Mouse (Mus musculus) limb, embryonic 13.5 days (tissue): Measurements from ENCODE around the gene Isg20l2. TPM values are rescaled to one million over a fixed set of nuclear protein-coding genes. Genes with fewer than 3 reads are reported as not detected.

Experiments used
- ATAC-seq: fragments of 200-750 bp; cut with Nextera tagmentation; 2 replicates; pipeline ENCODE4 v1.8.0; 2017; ENCODE audit warnings: low read depth, moderate number of reproducible peaks, moderate TSS enrichment; ENCODE audit not compliant: low FRiP score
- H3K27ac ChIP-seq: fragments of 300-500 bp; sonication (generic); 2 replicates; pipeline ENCODE4 v1.5.1; 2015; ENCODE audit warnings: inconsistent platforms, mild to moderate bottlenecking, moderate library complexity
- H3K27me3 ChIP-seq: fragments of 300-500 bp; sonication (generic); 2 replicates; pipeline ENCODE4 v1.6.1; 2015; ENCODE audit warnings: mild to moderate bottlenecking, inconsistent platforms
- H3K36me3 ChIP-seq: fragments of 300-500 bp; sonication (generic); 2 replicates; pipeline ENCODE4 v1.6.1; 2015; ENCODE audit warnings: inconsistent platforms, mild to moderate bottlenecking, moderate library complexity
- H3K4me1 ChIP-seq: fragments of 300-500 bp; sonication (generic); 2 replicates; pipeline ENCODE4 v1.6.1; 2015; ENCODE audit warnings: inconsistent platforms
- H3K4me2 ChIP-seq: fragments of 300-500 bp; sonication (generic); replicated peaks from 2 replicates; pipeline ENCODE4 v1.6.1; 2015; ENCODE audit warnings: inconsistent platforms, mild to moderate bottlenecking, moderate library complexity
- H3K4me3 ChIP-seq: fragments of 300-500 bp; sonication (generic); 2 replicates; pipeline ENCODE4 v1.5.1; 2015; ENCODE audit warnings: moderate library complexity, mild to moderate bottlenecking, inconsistent platforms
- H3K9ac ChIP-seq: fragments of 300-500 bp; sonication (generic); 2 replicates; pipeline ENCODE4 v1.6.1; 2015; ENCODE audit warnings: mild to moderate bottlenecking, inconsistent platforms
- H3K9me3 ChIP-seq: fragments of 300-500 bp; sonication (generic); 2 replicates; pipeline ENCODE4 v1.6.1; 2016; ENCODE audit warnings: inconsistent platforms
- WGBS: fragments of 180-500 bp; shearing (Covaris S2); methylation state at CpG from one replicate; pipeline ENCODE4 v1.1.7; 2015; 5-methylcytosine and 5-hydroxymethylcytosine counted together
- polyA plus RNA-seq: library from polyadenylated mRNA; unstranded; fragments of >200 nt; fragmentation: Nextera tagmentation; extraction: Ambion mirVana; gene quantifications from 2 replicates; pipeline ENCODE4 v1.2.1, GENCODE M21; 2015

Isg20l2 gene
- polyA plus RNA-seq, 1 experiment from 2014 or later: 65.5 TPM

DNA sequence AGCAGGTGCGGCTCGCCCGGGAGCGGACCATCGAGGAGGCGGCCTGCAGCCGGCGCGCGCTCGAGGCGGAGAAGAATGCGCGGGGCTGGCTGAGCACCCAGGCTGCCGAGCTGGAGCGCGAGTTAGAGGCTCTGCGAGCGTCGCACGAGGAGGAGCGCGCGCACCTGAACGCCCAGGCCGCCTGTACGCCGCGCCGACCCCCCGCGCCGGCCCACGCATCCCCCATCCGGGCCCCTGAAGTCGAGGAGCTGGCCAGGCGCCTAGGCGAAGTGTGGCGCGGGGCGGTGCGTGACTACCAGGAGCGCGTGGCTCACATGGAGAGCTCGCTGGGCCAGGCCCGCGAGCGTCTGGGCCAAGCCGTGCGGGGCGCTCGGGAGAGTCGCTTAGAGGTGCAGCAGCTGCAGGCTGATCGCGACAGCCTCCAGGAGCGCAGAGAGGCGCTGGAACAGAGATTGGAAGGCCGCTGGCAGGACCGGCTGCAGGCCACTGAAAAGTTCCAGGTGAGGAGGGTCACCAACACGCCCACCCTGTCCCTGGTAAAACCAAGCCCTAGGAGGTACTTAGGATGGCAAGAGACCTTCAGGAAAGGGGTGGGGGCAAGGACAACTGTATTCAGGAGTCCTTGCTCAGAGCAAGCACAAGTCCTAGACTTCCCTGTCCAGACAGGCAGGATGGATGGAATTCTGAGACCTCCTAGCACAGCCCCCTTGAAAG lies 41.5 kb downstream of the Isg20l2 start:
- peaks cover 11% of the 10 kb centered on the region for H3K36me3 ChIP-seq
- under 1% methylated on average over 60 of the region's 60 CpGs for WGBS
- no peaks in the 10 kb centered on the region for H3K9me3 ChIP-seq
- peaks cover 47% of the 10 kb centered on the region for H3K4me1 ChIP-seq
- H3K9ac ChIP-seq: peak overlapping the region; percentile 75
- peak overlapping the region; percentile 53 for H3K4me3 ChIP-seq
- peak; percentile 8 for ATAC-seq
- H3K27ac ChIP-seq: peak overlapping the region; percentile 40; the same call in 1 of the 2 replicates
- H3K4me2 ChIP-seq: peak overlapping the region; percentile 87
- peaks cover 49% of the 10 kb centered on the region for H3K27me3 ChIP-seq

DNA sequence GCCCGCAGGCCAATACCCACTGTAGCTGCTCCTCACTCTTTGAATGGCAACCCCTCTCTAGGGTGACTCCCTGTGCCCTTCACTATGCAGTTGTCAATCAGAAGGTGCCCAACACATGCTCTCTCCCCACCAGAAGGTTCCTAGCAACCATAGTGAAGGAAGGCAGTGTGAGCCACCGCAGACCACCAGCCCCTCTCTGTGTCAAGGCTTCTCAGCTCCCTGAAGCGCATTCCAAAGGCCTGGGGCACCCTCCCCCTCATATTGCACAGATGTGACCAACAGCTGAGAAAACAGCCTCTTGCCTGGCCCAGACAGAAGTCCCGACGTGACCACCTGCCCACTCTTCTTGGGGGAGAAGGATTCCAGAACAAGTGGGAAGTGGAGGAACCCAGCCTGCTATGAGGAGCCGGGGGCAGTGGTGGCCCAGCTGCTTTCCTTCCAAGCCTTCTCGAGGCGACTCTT lies 42.1 kb downstream of the Isg20l2 start:
- Histone ChIP-seq H3K27me3 (peaks cover 49% of the 10 kb centered on the region), H3K4me3 (peak overlapping the region; percentile 53), H3K36me3 (peaks cover 13% of the 10 kb centered on the region), H3K4me2 (peak overlapping the region; percentile 87), H3K27ac (no peak overlapping the region; the same call in 1 of the 2 replicates), H3K4me1 (peaks cover 47% of the 10 kb centered on the region), H3K9me3 (no peaks in the 10 kb centered on the region), H3K9ac (peak overlapping the region; percentile 75)
- ATAC-seq: peak; percentile 55
- WGBS: 8% methylated on average over 8 of the region's 8 CpGs

DNA sequence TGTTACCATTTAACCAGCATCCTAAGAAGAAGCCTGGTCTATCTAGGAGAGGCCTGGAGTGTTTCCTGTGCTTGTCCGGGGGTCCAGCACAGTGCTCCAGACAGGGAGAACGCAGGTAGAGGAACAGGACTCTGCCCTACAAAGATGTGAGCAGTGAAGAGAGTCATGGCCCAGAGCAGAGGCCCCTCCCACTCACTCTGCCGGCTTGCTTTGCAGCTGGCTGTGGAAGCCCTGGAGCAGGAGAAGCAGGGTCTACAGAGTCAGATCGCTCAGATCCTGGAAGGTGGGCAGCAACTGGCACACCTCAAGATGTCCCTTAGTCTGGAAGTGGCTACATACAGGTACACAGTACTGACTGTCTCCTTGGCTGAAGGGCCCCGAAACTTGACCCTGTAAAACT lies 42.7 kb downstream of the Isg20l2 start:
- Histone ChIP-seq H3K4me2 (peak overlapping the region; percentile 87), H3K27ac (no peak overlapping the region; the same call in 1 of the 2 replicates), H3K27me3 (peaks cover 46% of the 10 kb centered on the region), H3K9ac (peak overlapping the region; percentile 75), H3K36me3 (peaks cover 13% of the 10 kb centered on the region), H3K9me3 (no peaks in the 10 kb centered on the region), H3K4me1 (peaks cover 47% of the 10 kb centered on the region), H3K4me3 (peak overlapping the region; percentile 53)
- no peak for ATAC-seq
- WGBS: 17% methylated on average over 5 of the region's 5 CpGs

DNA sequence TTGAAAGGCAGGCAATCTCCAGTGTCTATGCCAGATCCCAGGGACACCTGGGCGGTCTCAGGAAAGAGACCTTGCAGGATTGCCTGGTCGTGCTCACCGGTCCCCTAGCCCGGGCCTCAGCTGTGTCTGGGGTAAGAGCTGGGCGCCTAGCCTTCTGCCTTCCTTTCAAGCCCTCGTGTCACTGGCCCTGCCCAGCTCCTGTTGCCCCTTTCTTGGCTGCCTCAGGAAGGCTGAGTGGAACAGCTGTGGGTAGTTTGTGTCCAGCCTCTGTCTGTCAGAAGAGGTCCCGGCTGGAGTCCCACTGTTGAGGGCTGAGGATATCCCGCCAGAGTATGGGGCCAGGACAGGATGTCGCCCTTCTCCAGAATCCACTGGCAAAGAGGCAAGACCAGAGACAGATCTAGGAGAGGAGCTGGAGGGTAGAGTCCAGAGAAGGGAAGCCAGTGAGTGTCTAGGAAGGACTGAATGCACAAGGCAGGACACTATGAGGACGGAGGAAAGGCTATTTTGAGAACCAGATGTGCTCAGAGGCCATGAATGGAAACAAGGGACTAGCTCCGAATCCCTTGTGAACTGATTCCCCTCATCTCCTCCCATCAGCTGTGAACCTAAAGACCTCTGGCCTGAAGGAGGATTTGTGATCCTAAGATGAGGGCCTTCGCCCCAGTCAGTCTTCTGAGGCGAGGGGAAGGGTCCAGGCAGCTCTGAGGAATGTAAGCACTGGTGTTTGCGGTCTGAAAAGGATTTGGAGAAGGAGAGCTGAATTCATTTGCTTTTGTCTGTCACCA lies 43.7 kb downstream of the Isg20l2 start:
- H3K27ac ChIP-seq: no peak overlapping the region; the same call in 1 of the 2 replicates
- H3K36me3 ChIP-seq: peaks cover 13% of the 10 kb centered on the region
- H3K27me3 ChIP-seq: peaks cover 40% of the 10 kb centered on the region
- H3K4me2 ChIP-seq: peak overlapping the region; percentile 87
- H3K9me3 ChIP-seq: no peaks in the 10 kb centered on the region
- peaks cover 47% of the 10 kb centered on the region for H3K4me1 ChIP-seq
- peak overlapping the region; percentile 50 for H3K9ac ChIP-seq
- 40% methylated on average over 14 of the region's 14 CpGs for WGBS
- no peak for ATAC-seq
- peak overlapping the region; percentile 53 for H3K4me3 ChIP-seq

- Histone ChIP-seq H3K4me3 (peak overlapping the region; percentile 53), H3K9me3 (no peaks in the 10 kb centered on the region), H3K9ac (peak overlapping the region; percentile 50)
Observed at GRCm38 (mm10) chr3:87974381-87974987, 44.4 kb downstream of the Isg20l2 start.

DNA sequence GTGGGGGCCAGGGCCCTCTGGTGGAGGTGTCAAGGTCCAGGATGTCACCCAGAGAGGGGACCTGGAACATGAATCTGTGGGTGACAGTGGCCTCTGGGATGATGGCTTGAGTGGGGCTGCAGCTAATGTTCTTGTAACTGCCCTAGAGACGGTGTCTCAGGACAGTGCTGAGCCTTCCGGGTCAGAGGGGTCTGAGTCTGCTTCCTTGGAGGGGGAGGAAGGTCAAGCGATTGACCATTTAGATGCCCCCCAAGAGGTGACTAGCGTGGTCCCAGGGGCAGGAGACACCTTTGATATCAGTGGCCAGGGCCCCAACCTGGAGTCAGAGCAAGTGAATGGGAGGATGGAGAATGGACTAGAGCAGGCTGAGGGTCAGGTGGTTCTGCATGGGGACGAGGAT lies 49.4 kb downstream of the Isg20l2 start:
- no peak overlapping the region for H3K9ac ChIP-seq
- H3K36me3 ChIP-seq: peaks cover 13% of the 10 kb centered on the region
- ATAC-seq: no peak
- 80% methylated on average over 5 of the region's 5 CpGs for WGBS
- H3K27ac ChIP-seq: no peak overlapping the region
- no peaks in the 10 kb centered on the region for H3K9me3 ChIP-seq
- peaks cover 33% of the 10 kb centered on the region for H3K4me1 ChIP-seq
- no peak overlapping the region for H3K4me2 ChIP-seq
- H3K27me3 ChIP-seq: 0 out of 2 replicates have a peak, but pooled peaks cover 3% of the 10 kb centered on the region
- H3K4me3 ChIP-seq: no peak overlapping the region

More at GRCm38 (mm10) chr3:87974381-87974987, 44.4 kb downstream of the Isg20l2 start:
- Histone ChIP-seq H3K27me3 (peaks cover 40% of the 10 kb centered on the region), H3K4me1 (peaks cover 47% of the 10 kb centered on the region), H3K27ac (no peak overlapping the region), H3K36me3 (peaks cover 13% of the 10 kb centered on the region), H3K4me2 (peak overlapping the region; percentile 87)
- WGBS: 25% methylated on average over 12 of the region's 12 CpGs
- no peak for ATAC-seq

GRCm38 (mm10) chr3:87980085-87980484 lies 50.0 kb downstream of the Isg20l2 start:
- WGBS: 40% methylated on average over 3 of the region's 3 CpGs
- Histone ChIP-seq H3K9me3 (no peaks in the 10 kb centered on the region), H3K27me3 (0 out of 2 replicates have a peak, but pooled peaks cover 3% of the 10 kb centered on the region), H3K9ac (no peak overlapping the region), H3K4me3 (no peak overlapping the region), H3K27ac (no peak overlapping the region), H3K4me2 (no peak overlapping the region), H3K36me3 (peaks cover 13% of the 10 kb centered on the region), H3K4me1 (peaks cover 31% of the 10 kb centered on the region)
- no peak for ATAC-seq

- H3K9me3 ChIP-seq: no peaks in the 10 kb centered on the region
- 0 out of 2 replicates have a peak, but pooled peaks cover 3% of the 10 kb centered on the region for H3K27me3 ChIP-seq
- H3K36me3 ChIP-seq: peaks cover 8% of the 10 kb centered on the region
- peaks cover 38% of the 10 kb centered on the region for H3K4me1 ChIP-seq
- H3K4me2 ChIP-seq: no peak overlapping the region
- H3K27ac ChIP-seq: no peak overlapping the region
- H3K4me3 ChIP-seq: no peak overlapping the region
- ATAC-seq: no peak
- no peak overlapping the region for H3K9ac ChIP-seq
- WGBS: 54% methylated on average over 5 of the region's 5 CpGs
Observed at GRCm38 (mm10) chr3:87980728-87981127, 50.6 kb downstream of the Isg20l2 start.

- Histone ChIP-seq H3K36me3 (peaks cover 6% of the 10 kb centered on the region; the same call in 1 of the 2 replicates), H3K9me3 (no peaks in the 10 kb centered on the region), H3K4me2 (no peak overlapping the region), H3K4me1 (peaks cover 43% of the 10 kb centered on the region), H3K27me3 (0 out of 2 replicates have a peak, but pooled peaks cover 3% of the 10 kb centered on the region), H3K9ac (no peak overlapping the region; the same call in 1 of the 2 replicates), H3K4me3 (no peak overlapping the region), H3K27ac (no peak overlapping the region)
- 78% methylated on average over 6 of the region's 6 CpGs for WGBS
- no peak for ATAC-seq
Observed at GRCm38 (mm10) chr3:87981214-87981760, 51.2 kb downstream of the Isg20l2 start.

- H3K4me1 ChIP-seq: peaks cover 50% of the 10 kb centered on the region
- 41% methylated on average over 12 of the region's 12 CpGs for WGBS
- H3K9me3 ChIP-seq: no peaks in the 10 kb centered on the region
- no peaks in the 10 kb centered on the region for H3K36me3 ChIP-seq
- H3K4me2 ChIP-seq: peak overlapping the region; percentile 49
- no peak for ATAC-seq
- H3K27me3 ChIP-seq: 0 out of 2 replicates have a peak, but pooled peaks cover 3% of the 10 kb centered on the region
- H3K27ac ChIP-seq: peak overlapping the region; percentile 75
- no peak overlapping the region for H3K4me3 ChIP-seq
- peak overlapping the region; percentile 48 for H3K9ac ChIP-seq
Observed at GRCm38 (mm10) chr3:87981894-87982835, 52.1 kb downstream of the Isg20l2 start.
